Mouse (Mus musculus) 3134 (cell line): ENCODE data around the gene Gamt.
A peak's percentile ranks its signal among the peaks of the same experiment; 100 is the strongest.

ENCODE experiments used
- DNase-seq: peaks from one replicate; pipeline ENCODE4 v3.0.0-alpha.2; 2011; ENCODE audit warnings: low spot score; ENCODE audit not compliant: insufficient read length; ENCODE audit errors: extremely low read depth

Gene Gamt

DNA sequence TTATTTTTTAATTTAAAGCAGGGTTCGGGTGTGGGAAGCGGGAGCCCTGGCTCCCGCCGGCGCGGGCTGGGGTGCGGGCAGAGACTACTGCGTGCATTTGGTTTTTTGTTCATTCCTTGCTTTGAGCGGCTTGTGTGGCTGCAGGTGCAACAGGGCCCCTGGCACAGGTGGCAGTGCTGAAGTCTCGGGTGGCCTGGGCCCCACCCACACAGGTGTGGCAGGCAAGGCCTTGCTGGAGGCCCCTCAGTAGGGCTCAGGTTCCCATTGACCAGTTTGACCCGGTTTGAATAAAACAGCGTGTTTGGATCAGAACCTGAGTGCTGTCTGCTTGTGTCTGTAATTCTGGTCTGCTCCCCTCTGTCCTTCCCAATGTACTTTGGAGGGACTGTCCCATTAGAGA lies 27.3 kb upstream of the Gamt start:
- no peak for DNase-seq

DNA sequence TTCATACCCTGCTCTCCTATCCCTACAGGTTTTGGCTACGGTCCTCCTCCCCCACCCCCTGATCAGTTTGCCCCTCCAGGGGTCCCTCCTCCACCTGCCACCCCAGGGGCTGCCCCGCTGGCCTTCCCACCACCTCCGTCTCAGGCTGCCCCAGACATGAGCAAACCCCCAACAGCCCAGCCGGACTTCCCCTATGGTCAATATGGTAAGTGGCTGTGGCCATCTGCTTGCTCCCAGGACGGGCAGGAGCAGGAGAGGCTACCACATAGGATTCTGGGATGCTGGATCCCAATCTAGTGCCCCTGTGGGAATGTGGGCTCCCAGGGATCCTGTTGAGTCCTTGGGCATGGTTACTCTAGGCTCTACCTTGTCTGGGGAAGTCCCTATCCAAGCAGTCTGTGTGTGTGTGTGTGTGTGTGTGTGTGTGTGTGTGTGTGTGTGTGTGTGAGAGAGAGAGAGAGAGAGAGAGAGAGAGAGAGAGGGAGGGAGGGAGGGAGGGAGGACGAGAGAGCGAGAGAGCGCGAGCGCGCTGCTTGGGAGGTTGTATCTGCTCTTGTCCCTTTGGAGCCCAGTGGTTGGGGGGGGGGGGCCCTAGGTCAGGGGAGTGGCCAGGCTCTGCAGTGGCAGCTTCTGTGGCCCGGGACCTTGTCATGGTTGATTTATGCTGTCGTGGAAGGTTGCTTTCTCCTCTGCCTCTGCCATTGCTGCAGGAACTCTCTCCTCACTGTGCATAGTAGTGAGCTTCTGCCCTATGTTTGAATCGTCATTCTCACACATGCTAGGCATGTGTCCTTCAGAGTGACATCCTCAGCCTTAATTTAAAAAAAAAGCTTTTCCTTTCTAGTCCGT lies 24.6 kb upstream of the Gamt start:
- no peak for DNase-seq

DNA sequence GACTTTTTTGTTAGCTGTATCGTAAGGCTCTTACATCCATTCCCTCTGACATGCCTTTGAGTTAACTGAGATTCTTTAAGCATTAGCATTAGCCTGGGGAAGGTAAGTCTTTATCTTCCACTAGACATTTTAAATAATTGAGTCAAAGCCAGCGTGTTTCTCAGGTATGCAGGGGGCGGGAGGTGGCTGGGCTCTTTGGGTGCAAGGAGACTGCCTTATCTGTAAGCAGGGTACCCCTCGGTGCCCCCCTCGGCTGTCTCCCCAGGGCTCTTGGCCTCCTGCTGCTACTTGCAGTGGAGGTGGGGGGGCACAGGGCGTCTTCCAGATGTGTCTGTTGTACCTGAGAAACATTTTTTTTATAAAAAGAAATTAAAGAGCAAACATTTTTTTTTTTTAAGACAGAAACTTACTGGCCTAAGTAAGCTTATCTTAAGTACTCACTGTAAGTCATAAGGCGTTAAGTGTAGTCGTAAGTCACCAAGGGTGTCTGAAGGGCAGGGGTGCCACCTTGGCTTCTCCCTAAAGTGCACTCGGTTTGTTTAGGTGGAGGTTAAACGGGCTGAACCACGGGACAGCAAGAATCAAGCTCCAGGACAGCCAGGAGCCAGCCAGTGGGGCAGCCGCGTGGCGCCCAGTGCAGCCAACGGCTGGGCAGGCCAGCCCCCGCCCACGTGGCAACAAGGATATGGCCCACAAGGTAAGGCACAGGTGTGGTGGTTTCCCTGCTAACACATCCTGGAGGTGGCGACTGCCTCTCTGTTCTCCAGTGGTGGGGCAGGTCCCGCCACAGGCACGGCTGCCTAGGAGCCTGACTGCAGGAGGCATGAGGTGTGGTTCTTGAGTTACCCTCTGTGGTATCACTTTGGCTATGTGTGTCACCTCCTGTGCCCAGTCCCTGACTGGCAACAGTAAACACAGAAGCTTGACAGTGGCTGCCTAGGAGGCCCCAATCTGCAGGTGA lies 21.9 kb upstream of the Gamt start:
- no peak for DNase-seq

- DNase-seq: no peak
Observed at GRCm38 (mm10) chr10:80281921-80282371, 21.1 kb upstream of the Gamt start.

GRCm38 (mm10) chr10:80281304-80281703 lies 20.5 kb upstream of the Gamt start:
- DNase-seq: no peak

DNA sequence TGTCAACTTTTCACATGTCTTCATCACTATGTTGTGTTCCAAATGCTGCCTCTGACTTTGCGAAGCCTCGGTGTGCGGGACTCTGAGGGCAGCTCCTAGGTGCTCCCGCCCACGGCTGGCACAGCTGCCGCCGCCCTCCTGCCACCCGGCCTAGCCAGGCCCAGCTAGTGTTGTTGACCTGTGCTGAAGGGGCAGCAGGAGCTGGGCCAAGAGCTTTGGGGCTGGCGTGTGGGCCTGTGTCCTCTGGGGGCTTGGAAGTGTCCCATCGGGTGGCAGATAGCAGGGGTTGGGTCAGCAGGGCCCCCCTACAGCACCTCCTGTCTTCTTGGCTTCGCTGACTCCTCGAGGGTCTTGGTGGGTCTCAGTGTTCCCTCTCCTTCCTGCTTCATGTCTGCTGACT lies 18.5 kb upstream of the Gamt start:
- no peak for DNase-seq

- DNase-seq: no peak
Observed at GRCm38 (mm10) chr10:80278390-80278789, 17.6 kb upstream of the Gamt start.

GRCm38 (mm10) chr10:80276238-80276637 lies 15.4 kb upstream of the Gamt start:
- DNase-seq: no peak

GRCm38 (mm10) chr10:80273847-80274246 lies 13.0 kb upstream of the Gamt start:
- no peak for DNase-seq

- no peak for DNase-seq
Observed at GRCm38 (mm10) chr10:80271870-80272585, 11.2 kb upstream of the Gamt start.

DNA sequence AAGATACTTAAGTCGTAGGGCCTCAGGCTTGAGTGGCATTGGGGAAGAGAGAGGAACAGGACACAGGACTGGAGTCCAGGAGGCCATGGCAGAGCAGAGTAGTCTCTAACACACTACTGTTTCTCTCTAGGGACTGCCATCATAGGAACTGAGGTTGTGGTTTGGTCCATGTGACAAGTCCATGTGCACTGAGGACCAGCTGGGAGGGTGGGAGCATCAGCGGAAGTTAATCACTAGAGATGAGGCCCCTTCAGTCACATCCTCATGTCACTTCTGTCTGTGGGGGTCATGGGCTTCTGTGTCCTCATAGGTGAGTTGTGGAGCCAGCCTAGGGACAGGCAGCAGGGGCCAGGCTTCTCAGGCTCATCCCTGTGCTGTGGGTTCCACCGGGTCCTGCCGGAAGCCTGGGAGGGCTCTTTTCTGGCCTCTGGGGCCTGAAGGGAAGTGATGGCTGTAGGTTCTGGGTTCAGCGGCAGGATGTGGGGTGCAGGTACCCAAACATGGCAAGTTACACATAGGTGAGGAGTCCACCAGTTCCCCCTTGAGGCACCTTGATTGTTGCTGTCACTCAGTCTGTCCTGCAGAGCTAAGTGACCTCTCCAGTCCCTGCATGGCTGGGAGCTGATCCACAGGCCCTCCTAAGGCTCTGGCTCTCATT lies 10.5 kb upstream of the Gamt start:
- no peak for DNase-seq

- DNase-seq: no peak
Observed at GRCm38 (mm10) chr10:80270734-80271181, 9.9 kb upstream of the Gamt start.

- no peak for DNase-seq
Observed at GRCm38 (mm10) chr10:80270099-80270498, 9.3 kb upstream of the Gamt start.

DNA sequence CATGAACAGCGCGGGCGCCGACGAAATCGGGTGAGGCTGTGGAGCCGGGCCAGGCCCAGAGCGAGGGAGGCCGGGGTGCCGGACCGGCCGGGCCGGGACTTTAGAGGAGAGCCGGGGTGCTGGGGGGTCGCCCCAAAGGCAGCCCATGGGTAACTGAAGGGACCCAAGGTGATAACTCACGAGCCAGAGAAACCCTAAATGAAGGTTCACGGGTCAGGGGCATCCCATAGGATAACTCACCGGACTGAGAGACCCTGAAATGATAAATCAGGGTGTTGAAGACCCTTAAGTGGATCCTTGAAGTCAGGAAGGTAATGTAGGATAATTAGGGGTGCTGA lies 4.3 kb upstream of the Gamt start:
- DNase-seq: no peak

- peak; percentile 93 for DNase-seq
Observed at GRCm38 (mm10) chr10:80264341-80265148, 3.7 kb upstream of the Gamt start.

- DNase-seq: no peak
Observed at GRCm38 (mm10) chr10:80262776-80263365, 2.1 kb upstream of the Gamt start.

GRCm38 (mm10) chr10:80262169-80262568 lies 1.4 kb upstream of the Gamt start:
- DNase-seq: no peak

GRCm38 (mm10) chr10:80261585-80261968 lies 765 bp upstream of the Gamt start:
- DNase-seq: peak; percentile 96
